In genomic region chr1:47050492-47050891, GRCm38 (mm10) we compare ENCODE assay signal across 21 mouse cellular contexts.
"Had no signal": no experiment of that assay in that cellular context is flagged by ENCODE, and none has a peak within 500 bp of the region (broad histone marks: within the 10 kb centered on the region; RNA-seq: fewer than 3 reads in every experiment).

No protein-coding gene starts in this region.

- H3K4me3 ChIP-seq: gastrocnemius, adult 2 months; heart, embryonic 10.5 days; heart, embryonic 12.5 days; hindbrain, embryonic 10.5 days; hindbrain, embryonic 12.5 days; intestine, embryonic 15.5 days; limb, embryonic 13.5 days; limb, embryonic 15.5 days; liver, embryonic 12.5 days had no signal

- DNase-seq: gastrocnemius, adult 2 months; gastrocnemius, postnatal 10 days; gastrocnemius, postnatal 25 days; heart, adult 18-20 months; heart, postnatal 10 days; heart, postnatal 4 days; kidney, adult 18-20 months; kidney, adult 8-10 months; kidney, postnatal 10 days; kidney, postnatal 36 days; layer of hippocampus, postnatal 36 days had no signal

- H3K27ac ChIP-seq: gastrocnemius, adult 2 months; heart, embryonic 10.5 days; hindbrain, embryonic 10.5 days; hindbrain, embryonic 12.5 days; hindbrain, embryonic 14.5 days; intestine, embryonic 15.5 days; limb, embryonic 13.5 days; limb, embryonic 15.5 days; liver, embryonic 12.5 days; liver, embryonic 14.5 days had no signal
